Mouse (Mus musculus): ENCODE measurements at regions not wholly inside any gene's neighbourhood (a gene's known extent, or its start where the extent isn't known, plus 50 kb on each side); places are given as distances from the start of the nearest gene placed in this dataset.

GRCm38 (mm10) chr17:45799725-45800124 lies 66.1 kb upstream of the 1600014C23Rik start:
- Histone ChIP-seq H3K4me1 (ENCODE audit: control insufficient read depth, insufficient read depth, low read depth, low read length) (no peaks in the 10 kb centered on the region), H3K36me3 (ENCODE audit: control insufficient read depth, insufficient read depth, low read length) (no peaks in the 10 kb centered on the region), H3K4me2 (ENCODE audit: low read length) (no peak overlapping the region), H3K27me3 (replicated peaks; ENCODE audit: control insufficient read depth, insufficient read depth, low read length) (peaks cover 4% of the 10 kb centered on the region; the same call in 1 of the 2 replicates), H3K4me3 (ENCODE audit: low read length) (no peak overlapping the region), H3K9me3 (ENCODE audit: control insufficient read depth, low read length) (peaks cover 4% of the 10 kb centered on the region; the same call in 1 of the 2 replicates), H3K9ac (ENCODE audit: low read depth, low read length) (no peak overlapping the region), H3K27ac (ENCODE audit: low read depth, low read length) (no peak overlapping the region)
- WGBS = 100% methylated on average over 1 of the region's 1 CpGs
- no peak for ATAC-seq

- no peak overlapping the region for H3K27ac ChIP-seq (ENCODE audit: low read depth, low read length)
- H3K36me3 ChIP-seq (ENCODE audit: control insufficient read depth, insufficient read depth, low read length) = no peaks in the 10 kb centered on the region
- H3K4me2 ChIP-seq (ENCODE audit: low read length) = no peak overlapping the region
- WGBS = 69% methylated on average over 11 of the region's 11 CpGs
- H3K9me3 ChIP-seq (ENCODE audit: control insufficient read depth, low read length) = peaks cover 4% of the 10 kb centered on the region; the same call in 1 of the 2 replicates
- H3K9ac ChIP-seq (ENCODE audit: low read depth, low read length) = no peak overlapping the region
- H3K4me3 ChIP-seq (ENCODE audit: low read length) = no peak overlapping the region
- no peak for ATAC-seq
- H3K4me1 ChIP-seq (ENCODE audit: control insufficient read depth, insufficient read depth, low read depth, low read length) = no peaks in the 10 kb centered on the region
- H3K27me3 ChIP-seq (replicated peaks; ENCODE audit: control insufficient read depth, insufficient read depth, low read length) = no peaks in the 10 kb centered on the region
These were observed 65.4 kb upstream of the 1600014C23Rik start for GRCm38 (mm10) chr17:45798996-45799395.

GRCm38 (mm10) chr17:45798456-45798855 lies 64.8 kb upstream of the 1600014C23Rik start:
- no peak for ATAC-seq
- Histone ChIP-seq H3K4me1 (ENCODE audit: control insufficient read depth, insufficient read depth, low read depth, low read length) (no peaks in the 10 kb centered on the region), H3K27ac (ENCODE audit: low read depth, low read length) (no peak overlapping the region), H3K9ac (ENCODE audit: low read depth, low read length) (no peak overlapping the region), H3K4me3 (ENCODE audit: low read length) (no peak overlapping the region), H3K36me3 (ENCODE audit: control insufficient read depth, insufficient read depth, low read length) (no peaks in the 10 kb centered on the region), H3K27me3 (replicated peaks; ENCODE audit: control insufficient read depth, insufficient read depth, low read length) (no peaks in the 10 kb centered on the region), H3K9me3 (ENCODE audit: control insufficient read depth, low read length) (peaks cover 4% of the 10 kb centered on the region; the same call in 1 of the 2 replicates), H3K4me2 (ENCODE audit: low read length) (no peak overlapping the region)
- WGBS = 82% methylated on average over 8 of the region's 8 CpGs

GRCm38 (mm10) chr17:45797121-45797520 lies 63.5 kb upstream of the 1600014C23Rik start:
- peaks cover 4% of the 10 kb centered on the region; the same call in 1 of the 2 replicates for H3K9me3 ChIP-seq (ENCODE audit: control insufficient read depth, low read length)
- H3K36me3 ChIP-seq (ENCODE audit: control insufficient read depth, insufficient read depth, low read length) = no peaks in the 10 kb centered on the region
- no peak overlapping the region for H3K4me2 ChIP-seq (ENCODE audit: low read length)
- ATAC-seq = no peak
- no peaks in the 10 kb centered on the region for H3K27me3 ChIP-seq (replicated peaks; ENCODE audit: control insufficient read depth, insufficient read depth, low read length)
- 77% methylated on average over 6 of the region's 6 CpGs for WGBS
- no peaks in the 10 kb centered on the region for H3K4me1 ChIP-seq (ENCODE audit: control insufficient read depth, insufficient read depth, low read depth, low read length)
- no peak overlapping the region for H3K4me3 ChIP-seq (ENCODE audit: low read length)
- no peak overlapping the region for H3K27ac ChIP-seq (ENCODE audit: low read depth, low read length)
- no peak overlapping the region for H3K9ac ChIP-seq (ENCODE audit: low read depth, low read length)

GRCm38 (mm10) chr17:45794926-45795325 lies 61.3 kb upstream of the 1600014C23Rik start:
- Histone ChIP-seq H3K9ac (ENCODE audit: low read depth, low read length) (no peak overlapping the region), H3K27me3 (replicated peaks; ENCODE audit: control insufficient read depth, insufficient read depth, low read length) (no peaks in the 10 kb centered on the region), H3K4me3 (ENCODE audit: low read length) (no peak overlapping the region), H3K4me2 (ENCODE audit: low read length) (no peak overlapping the region), H3K9me3 (ENCODE audit: control insufficient read depth, low read length) (no peaks in the 10 kb centered on the region), H3K36me3 (ENCODE audit: control insufficient read depth, insufficient read depth, low read length) (no peaks in the 10 kb centered on the region), H3K27ac (ENCODE audit: low read depth, low read length) (no peak overlapping the region), H3K4me1 (ENCODE audit: control insufficient read depth, insufficient read depth, low read depth, low read length) (no peaks in the 10 kb centered on the region)
- no peak for ATAC-seq
- 82% methylated on average over 7 of the region's 7 CpGs for WGBS

GRCm38 (mm10) chr17:45790959-45791520 lies 57.4 kb upstream of the 1600014C23Rik start:
- Histone ChIP-seq H3K9ac (ENCODE audit: low read depth, low read length) (no peak overlapping the region), H3K4me1 (ENCODE audit: control insufficient read depth, insufficient read depth, low read depth, low read length) (no peaks in the 10 kb centered on the region), H3K4me2 (ENCODE audit: low read length) (no peak overlapping the region), H3K27ac (ENCODE audit: low read depth, low read length) (no peak overlapping the region), H3K27me3 (replicated peaks; ENCODE audit: control insufficient read depth, insufficient read depth, low read length) (no peaks in the 10 kb centered on the region), H3K36me3 (ENCODE audit: control insufficient read depth, insufficient read depth, low read length) (no peaks in the 10 kb centered on the region), H3K9me3 (ENCODE audit: control insufficient read depth, low read length) (no peaks in the 10 kb centered on the region), H3K4me3 (ENCODE audit: low read length) (no peak overlapping the region)
- no peak for ATAC-seq
- 81% methylated on average over 8 of the region's 8 CpGs for WGBS

GRCm38 (mm10) chr17:45789777-45790176 lies 56.1 kb upstream of the 1600014C23Rik start:
- Histone ChIP-seq H3K27me3 (replicated peaks; ENCODE audit: control insufficient read depth, insufficient read depth, low read length) (no peaks in the 10 kb centered on the region), H3K4me2 (ENCODE audit: low read length) (no peak overlapping the region), H3K9ac (ENCODE audit: low read depth, low read length) (no peak overlapping the region), H3K4me1 (ENCODE audit: control insufficient read depth, insufficient read depth, low read depth, low read length) (no peaks in the 10 kb centered on the region), H3K36me3 (ENCODE audit: control insufficient read depth, insufficient read depth, low read length) (no peaks in the 10 kb centered on the region), H3K9me3 (ENCODE audit: control insufficient read depth, low read length) (no peaks in the 10 kb centered on the region), H3K27ac (ENCODE audit: low read depth, low read length) (no peak overlapping the region), H3K4me3 (ENCODE audit: low read length) (no peak overlapping the region)
- ATAC-seq = no peak
- WGBS = 54% methylated on average over 6 of the region's 6 CpGs

GRCm38 (mm10) chr17:45784905-45785304 lies 51.3 kb upstream of the 1600014C23Rik start:
- no peaks in the 10 kb centered on the region for H3K9me3 ChIP-seq (ENCODE audit: control insufficient read depth, low read length)
- no peak overlapping the region for H3K27ac ChIP-seq (ENCODE audit: low read depth, low read length)
- ATAC-seq = no peak
- no peak overlapping the region for H3K9ac ChIP-seq (ENCODE audit: low read depth, low read length)
- no peak overlapping the region for H3K4me2 ChIP-seq (ENCODE audit: low read length)
- no peaks in the 10 kb centered on the region for H3K36me3 ChIP-seq (ENCODE audit: control insufficient read depth, insufficient read depth, low read length)
- 83% methylated on average over 10 of the region's 10 CpGs for WGBS
- no peaks in the 10 kb centered on the region for H3K27me3 ChIP-seq (replicated peaks; ENCODE audit: control insufficient read depth, insufficient read depth, low read length)
- H3K4me3 ChIP-seq (ENCODE audit: low read length) = no peak overlapping the region
- H3K4me1 ChIP-seq (ENCODE audit: control insufficient read depth, insufficient read depth, low read depth, low read length) = no peaks in the 10 kb centered on the region

- Histone ChIP-seq H3K4me1 (ENCODE audit: control insufficient read depth, insufficient read depth, low read depth, low read length) (no peaks in the 10 kb centered on the region), H3K36me3 (ENCODE audit: control insufficient read depth, insufficient read depth, low read length) (no peaks in the 10 kb centered on the region), H3K27ac (ENCODE audit: low read depth, low read length) (no peak overlapping the region), H3K9me3 (ENCODE audit: control insufficient read depth, low read length) (no peaks in the 10 kb centered on the region), H3K27me3 (replicated peaks; ENCODE audit: control insufficient read depth, insufficient read depth, low read length) (no peaks in the 10 kb centered on the region), H3K4me3 (ENCODE audit: low read length) (no peak overlapping the region), H3K9ac (ENCODE audit: low read depth, low read length) (no peak overlapping the region), H3K4me2 (ENCODE audit: low read length) (no peak overlapping the region)
- ATAC-seq = no peak
- WGBS = 90% methylated on average over 5 of the region's 5 CpGs
These were observed 50.9 kb upstream of the 1600014C23Rik start for GRCm38 (mm10) chr17:45784496-45784895.

Measured in hindbrain, embryonic 16.5 days (tissue).